Mouse (Mus musculus) layer of hippocampus, adult 6 months (tissue): Measurements from ENCODE around the gene Isl1. TPM values are rescaled to one million over a fixed set of nuclear protein-coding genes. Genes with fewer than 3 reads are reported as not detected.

Experiments used
- long read RNA-seq, 2 experiments: library from polyadenylated mRNA; unstranded; transcript quantifications; one replicate each; pipeline ENCODE4 v2.0.0; 2019 to 2020
- polyA plus RNA-seq: library from polyadenylated mRNA; unstranded; fragments of <200 nt; fragmentation: Nextera tagmentation; gene quantifications from 2 replicates; pipeline ENCODE4 v1.2.3, GENCODE M21; 2021

Isl1 gene
- polyA plus RNA-seq, result 2.0 and 2.2 TPM in 2 replicates
- long read RNA-seq, experiment 1, partial matches to known transcripts, result 0 of 1 reads
- long read RNA-seq, experiment 1, other reads (novel, unspliced or antisense), result 0 of 1 reads
- long read RNA-seq, experiment 2, result 0 reads

GRCm38 (mm10) chr13:116309584-116310462 lies at the start of gene Isl1:
TSS of gene Isl1 (minus strand) at chr13:116309689.

